Mouse (Mus musculus) heart, embryonic 16.5 days (tissue): Measurements from ENCODE around the gene Krt15. TPM values are rescaled to one million over a fixed set of nuclear protein-coding genes. Genes with fewer than 3 reads are reported as not detected.

Source experiments
- ATAC-seq: fragments of 200-750 bp; cut with Nextera tagmentation; replicated peaks from 2 replicates; pipeline ENCODE4 v1.8.0; 2017; ENCODE audit warnings: moderate number of reproducible peaks; ENCODE audit not compliant: insufficient read depth, low FRiP score; ENCODE audit errors: extremely low read depth
- H3K27ac ChIP-seq: fragments of 300-500 bp; sonication (generic); 2 replicates; pipeline ENCODE4 v1.5.1; 2014; ENCODE audit warnings: mild to moderate bottlenecking, low read length, control low read depth, moderate library complexity
- H3K27me3 ChIP-seq: fragments of 300-500 bp; sonication (generic); 2 replicates; pipeline ENCODE4 v1.6.1; 2014; ENCODE audit warnings: low read length, mixed read lengths; ENCODE audit not compliant: control insufficient read depth, insufficient read depth
- H3K36me3 ChIP-seq: fragments of 300-500 bp; sonication (generic); 2 replicates; pipeline ENCODE4 v1.6.1; 2014; ENCODE audit not compliant: control insufficient read depth, insufficient read depth
- H3K4me1 ChIP-seq: fragments of 300-500 bp; sonication (generic); 2 replicates; pipeline ENCODE4 v1.6.1; 2014; ENCODE audit warnings: low read length, mixed read lengths; ENCODE audit not compliant: control insufficient read depth, insufficient read depth
- H3K4me2 ChIP-seq: fragments of 300-500 bp; sonication (generic); 2 replicates; pipeline ENCODE4 v1.6.1; 2014; ENCODE audit warnings: low read depth, mild to moderate bottlenecking, control low read depth, low read length
- H3K4me3 ChIP-seq: fragments of 300-500 bp; sonication (generic); 2 replicates; pipeline ENCODE4 v1.5.1; 2014; ENCODE audit warnings: mild to moderate bottlenecking, control low read depth, low read length
- H3K9ac ChIP-seq: fragments of 300-500 bp; sonication (generic); 2 replicates; pipeline ENCODE4 v1.6.1; 2014; ENCODE audit warnings: low read length, control low read depth
- H3K9me3 ChIP-seq: fragments of 300-500 bp; sonication (generic); replicated peaks from 2 replicates; pipeline ENCODE4 v1.6.1; 2016; ENCODE audit warnings: low read length; ENCODE audit not compliant: control insufficient read depth
- WGBS: fragments of 180-500 bp; shearing (Covaris S2); extraction: QIAGEN DNeasy Blood & Tissue Kit; methylation state at CpG from one replicate; pipeline ENCODE4 v1.1.7; 2014; 5-methylcytosine and 5-hydroxymethylcytosine counted together
- polyA plus RNA-seq: library from polyadenylated mRNA; unstranded; fragments of >200 nt; fragmentation: Nextera tagmentation; extraction: Ambion mirVana; gene quantifications from 2 replicates; pipeline ENCODE4 v1.2.1, GENCODE M21; 2015

Krt15 gene
- polyA plus RNA-seq, 1 experiment from 2014 or later: 12.4 TPM

DNA sequence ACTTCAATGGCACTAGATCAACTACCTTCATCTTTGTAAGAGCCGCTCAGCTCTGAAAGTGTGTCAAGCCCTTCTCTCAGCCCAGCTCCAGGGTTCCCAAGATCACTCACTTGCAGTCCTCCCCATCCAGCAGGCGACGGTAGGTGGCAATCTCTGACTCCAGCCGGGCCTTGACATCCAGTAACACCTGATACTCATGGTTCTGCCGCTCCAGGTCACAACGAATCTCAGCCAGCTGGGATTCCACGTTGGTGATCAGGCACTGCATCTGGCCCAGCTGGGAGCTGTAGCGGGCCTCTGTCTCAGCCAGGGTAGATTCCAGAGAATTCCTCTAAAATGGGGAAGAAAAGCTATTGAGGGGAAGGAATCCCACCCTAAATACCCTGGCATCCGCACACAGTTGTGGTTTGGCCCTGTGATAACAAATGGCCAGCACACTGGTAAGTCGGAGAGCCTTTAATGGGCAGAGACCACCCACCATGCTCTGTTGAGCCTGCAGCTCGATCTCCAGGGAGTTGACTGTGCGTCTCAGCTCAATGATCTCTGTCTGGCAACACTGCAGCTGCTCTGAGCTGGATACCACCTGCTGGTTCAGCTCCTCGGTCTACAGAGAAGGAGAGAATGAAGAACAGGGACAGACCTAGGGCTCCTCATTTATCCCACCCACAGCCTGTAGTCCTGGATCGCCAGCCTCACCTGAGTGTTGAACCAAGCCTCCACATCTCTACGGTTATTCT is 32.9 kb downstream of the Krt15 start:
- Histone ChIP-seq H3K27ac (no peak overlapping the region), H3K27me3 (no peaks in the 10 kb centered on the region), H3K4me3 (no peak overlapping the region), H3K36me3 (no peaks in the 10 kb centered on the region), H3K4me1 (no peaks in the 10 kb centered on the region), H3K9me3 (no peaks in the 10 kb centered on the region), H3K4me2 (no peak overlapping the region), H3K9ac (no peak overlapping the region)
- ATAC-seq: no peak
- 49% methylated on average over 15 of the region's 15 CpGs for WGBS

GRCm38 (mm10) chr11:100100391-100100790 is 35.3 kb downstream of the Krt15 start:
- 73% methylated on average over 4 of the region's 4 CpGs for WGBS
- no peaks in the 10 kb centered on the region for H3K4me1 ChIP-seq
- no peak overlapping the region for H3K4me3 ChIP-seq
- H3K27me3 ChIP-seq: no peaks in the 10 kb centered on the region
- H3K36me3 ChIP-seq: no peaks in the 10 kb centered on the region
- no peaks in the 10 kb centered on the region for H3K9me3 ChIP-seq
- H3K27ac ChIP-seq: no peak overlapping the region
- no peak overlapping the region for H3K4me2 ChIP-seq
- no peak overlapping the region for H3K9ac ChIP-seq
- no peak for ATAC-seq

GRCm38 (mm10) chr11:100097819-100098218 is 37.9 kb downstream of the Krt15 start:
- H3K4me1 ChIP-seq: no peaks in the 10 kb centered on the region
- H3K4me3 ChIP-seq: no peak overlapping the region
- H3K4me2 ChIP-seq: no peak overlapping the region
- no peak; the same call in 1 of the 2 replicates for ATAC-seq
- no peaks in the 10 kb centered on the region for H3K9me3 ChIP-seq
- no peak overlapping the region for H3K27ac ChIP-seq
- WGBS: 65% methylated on average over 9 of the region's 9 CpGs
- H3K27me3 ChIP-seq: no peaks in the 10 kb centered on the region
- no peak overlapping the region for H3K9ac ChIP-seq
- H3K36me3 ChIP-seq: no peaks in the 10 kb centered on the region

DNA sequence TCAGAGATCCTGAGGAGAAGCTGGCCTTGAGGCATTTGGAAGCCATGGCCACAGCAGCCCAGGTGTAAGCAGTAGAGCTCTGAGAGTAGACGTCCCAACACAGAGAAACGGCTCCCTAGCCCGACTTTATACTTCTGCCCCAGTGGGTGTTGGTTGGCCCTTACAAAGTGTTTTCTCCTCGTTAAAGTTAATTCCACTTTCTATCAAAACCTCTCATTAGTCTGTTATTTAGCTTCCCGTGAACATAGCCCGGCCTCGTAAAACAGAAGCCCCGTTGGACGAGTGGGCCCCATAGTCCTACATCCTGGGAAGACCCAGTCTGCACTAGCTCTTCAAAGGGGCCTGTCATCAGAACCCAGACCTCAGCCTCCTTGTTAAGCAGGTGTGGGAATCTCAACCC is 39.6 kb downstream of the Krt15 start, which contains the start of gene Krt35:
Gene Krt35 (minus strand): TSS at position 101 of the 400 bp plus-strand sequence.
- Histone ChIP-seq H3K4me3 (no peak within 1 kb of the TSS), H3K27ac (no peak within 1 kb of the TSS), H3K9ac (no peak within 1 kb of the TSS), H3K27me3 (no peaks in the 10 kb centered on the region), H3K4me1 (no peaks in the 10 kb centered on the region), H3K36me3 (no peaks in the 10 kb centered on the region), H3K9me3 (no peaks in the 10 kb centered on the region), H3K4me2 (no peak within 1 kb of the TSS)
- 88% methylated on average over 9 of the region's 9 CpGs for WGBS
- no peak for ATAC-seq

GRCm38 (mm10) chr11:100088378-100089025 is 47.2 kb downstream of the Krt15 start:
- H3K27ac ChIP-seq: no peak overlapping the region
- H3K4me2 ChIP-seq: no peak overlapping the region
- H3K4me3 ChIP-seq: no peak overlapping the region
- H3K27me3 ChIP-seq: no peaks in the 10 kb centered on the region
- H3K4me1 ChIP-seq: no peaks in the 10 kb centered on the region
- 58% methylated on average over 7 of the region's 7 CpGs for WGBS
- H3K36me3 ChIP-seq: no peaks in the 10 kb centered on the region
- H3K9ac ChIP-seq: no peak overlapping the region
- ATAC-seq: no peak
- H3K9me3 ChIP-seq: no peaks in the 10 kb centered on the region

GRCm38 (mm10) chr11:100087861-100088260 is 47.9 kb downstream of the Krt15 start, which contains the start of gene Krt32:
TSS of gene Krt32 (minus strand) at chr11:100088226.
- Histone ChIP-seq H3K9ac (no peak within 1 kb of the TSS), H3K27me3 (no peaks in the 10 kb centered on the region), H3K4me1 (no peaks in the 10 kb centered on the region), H3K9me3 (no peaks in the 10 kb centered on the region), H3K36me3 (no peaks in the 10 kb centered on the region), H3K4me2 (no peak within 1 kb of the TSS), H3K27ac (no peak within 1 kb of the TSS), H3K4me3 (no peak within 1 kb of the TSS)
- 86% methylated on average over 10 of the region's 10 CpGs for WGBS
- no peak for ATAC-seq

Other genes with a start within 250 kb of the Krt15 start
- not detected in 2 replicates for gene Krtap31-1, start 228.0 kb downstream of the Krt15 start, polyA plus RNA-seq
- not detected in 2 replicates for gene Gm11565, start 221.2 kb downstream of the Krt15 start, polyA plus RNA-seq
- not detected in 2 replicates for gene Krtap31-2, start 199.6 kb downstream of the Krt15 start, polyA plus RNA-seq
- not detected in 2 replicates for gene Krtap9-5, start 187.5 kb downstream of the Krt15 start, polyA plus RNA-seq
- gene Krtap29-1, start 156.9 kb downstream of the Krt15 start, polyA plus RNA-seq: not detected in 2 replicates
- gene Krtap16-1, start 149.3 kb downstream of the Krt15 start, polyA plus RNA-seq: not detected in 2 replicates
- gene Krtap17-1, start 141.9 kb downstream of the Krt15 start, polyA plus RNA-seq: 0.27 TPM in 1 of 2 replicates, not detected in the other
- gene Krt33a, start 119.7 kb downstream of the Krt15 start, polyA plus RNA-seq: not detected in 2 replicates
- not detected in 2 replicates for gene Krt33b, start 106.1 kb downstream of the Krt15 start, polyA plus RNA-seq
- gene Krt34, start 94.4 kb downstream of the Krt15 start, polyA plus RNA-seq: not detected in 2 replicates
- gene Krt31, start 85.4 kb downstream of the Krt15 start, polyA plus RNA-seq: 0.12 TPM in 1 of 2 replicates, not detected in the other
- not detected in 2 replicates for gene Krt32, start 47.7 kb downstream of the Krt15 start, polyA plus RNA-seq
- gene Krt35, start 39.7 kb downstream of the Krt15 start, polyA plus RNA-seq: not detected in 2 replicates
- gene Krt36, start 30.3 kb downstream of the Krt15 start, polyA plus RNA-seq: not detected in 2 replicates
- 0.58 and 1.7 TPM in 2 replicates for gene Krt13, start 14.4 kb downstream of the Krt15 start, polyA plus RNA-seq
- 64.1 and 79.3 TPM in 2 replicates for gene Krt19, start 12.7 kb upstream of the Krt15 start, polyA plus RNA-seq
- not detected in 2 replicates for gene Krt9, start 57.3 kb upstream of the Krt15 start, polyA plus RNA-seq
- 5.0 and 7.8 TPM in 2 replicates for gene Krt14, start 71.6 kb upstream of the Krt15 start, polyA plus RNA-seq
- gene Krt16, start 113.0 kb upstream of the Krt15 start, polyA plus RNA-seq: 0.24 and 0.49 TPM in 2 replicates
- 26.6 and 58.5 TPM in 2 replicates for gene Krt17, start 125.1 kb upstream of the Krt15 start, polyA plus RNA-seq
- not detected in 2 replicates for gene Krt42, start 133.9 kb upstream of the Krt15 start, polyA plus RNA-seq
- 1,600 and 1,609 TPM in 2 replicates for gene Eif1, start 184.0 kb upstream of the Krt15 start, polyA plus RNA-seq
- gene Gast, start 198.5 kb upstream of the Krt15 start, polyA plus RNA-seq: not detected in 2 replicates
- gene Hap1, start 220.2 kb upstream of the Krt15 start, polyA plus RNA-seq: 5.6 and 5.8 TPM in 2 replicates